Mouse (Mus musculus) spleen, adult 2 months (tissue): ENCODE data around the gene Neil1. TPM values are rescaled to one million over a fixed set of nuclear protein-coding genes. Genes with fewer than 3 reads are reported as not detected.

Source experiments
- DNase-seq, 2 experiments: peaks; one replicate each; pipeline versions ENCODE4 v3.0.0 to v3.0.0-alpha.2; 2012 to 2021; ENCODE audit warnings: low spot score in 2 of 2, low read depth in 1 of 2
- H3K27ac ChIP-seq: fragments of 200-500 bp; 2 replicates; pipeline ENCODE4 v1.5.1; 2012; ENCODE audit warnings: low read length, inconsistent platforms; ENCODE audit not compliant: insufficient read depth
- H3K27me3 ChIP-seq: fragments of 200-500 bp; 2 replicates; pipeline ENCODE4 v1.6.1; 2012; ENCODE audit warnings: mild to moderate bottlenecking, moderate library complexity, low read length, inconsistent platforms; ENCODE audit not compliant: control insufficient read depth, insufficient read depth
- H3K36me3 ChIP-seq: fragments of 200-500 bp; 2 replicates; pipeline ENCODE4 v1.6.1; 2012; ENCODE audit warnings: mild to moderate bottlenecking, low read length, inconsistent platforms; ENCODE audit not compliant: control insufficient read depth, insufficient read depth
- H3K4me1 ChIP-seq: fragments of 200-500 bp; 2 replicates; pipeline ENCODE4 v1.6.1; 2011; ENCODE audit warnings: inconsistent platforms; ENCODE audit not compliant: control insufficient read depth, insufficient read depth, insufficient read length
- H3K4me3 ChIP-seq: fragments of 200-500 bp; 2 replicates; pipeline ENCODE4 v1.5.1; 2011; ENCODE audit warnings: mild to moderate bottlenecking, inconsistent platforms; ENCODE audit not compliant: insufficient read depth, insufficient read length; ENCODE audit errors: extremely low read depth
- CTCF ChIP-seq: fragments of 200-500 bp; IDR thresholded peaks from 2 replicates; pipeline ENCODE4 v1.5.1; 2011; ENCODE audit warnings: mild to moderate bottlenecking, inconsistent platforms; ENCODE audit not compliant: insufficient read depth, insufficient read length, insufficient replicate concordance; ENCODE audit errors: extremely low read depth
- POLR2A ChIP-seq: fragments of 200-500 bp; IDR thresholded peaks from 2 replicates; pipeline ENCODE4 v1.6.1; 2011; ENCODE audit warnings: low read depth, low read length, inconsistent platforms
- WGBS: fragments of 180-500 bp; shearing (Covaris S2); methylation state at CpG from one replicate; pipeline ENCODE4 v1.1.7; 2018; 5-methylcytosine and 5-hydroxymethylcytosine counted together
- polyA plus RNA-seq: library from polyadenylated mRNA; depleted of rRNA; stranded (reverse); fragments of >200 nt; gene quantifications from 2 replicates; pipeline ENCODE4 v1.2.3, GENCODE M21; 2012

Gene Neil1
- polyA plus RNA-seq, 1 experiment = 11.5 TPM

- TF ChIP-seq POLR2A = no peak
- no peak for TF ChIP-seq CTCF
- 45% methylated on average over 11 of the region's 11 CpGs for WGBS
- H3K27ac ChIP-seq = no peak overlapping the region
- peaks cover 8% of the 10 kb centered on the region for H3K36me3 ChIP-seq
- H3K4me1 ChIP-seq = peaks cover 7% of the 10 kb centered on the region; the same call in 1 of the 2 replicates
- H3K4me3 ChIP-seq = peak overlapping the region; percentile 89
- no peak for DNase-seq
- H3K27me3 ChIP-seq = no peaks in the 10 kb centered on the region
Observed at GRCm38 (mm10) chr9:57158506-57158905, 10.4 kb upstream of the Neil1 start.

- peak within 1 kb of the TSS; percentile 89 for H3K4me3 ChIP-seq
- H3K4me1 ChIP-seq = peaks cover 7% of the 10 kb centered on the region; the same call in 1 of the 2 replicates
- H3K36me3 ChIP-seq = peaks cover 8% of the 10 kb centered on the region
- H3K27ac ChIP-seq = peak within 1 kb of the TSS; percentile 28
- peak; percentile 78 to 84 for DNase-seq
- under 1% methylated on average over 24 of the region's 24 CpGs for WGBS
- TF ChIP-seq POLR2A (no peak), CTCF (no peak)
- H3K27me3 ChIP-seq = no peaks in the 10 kb centered on the region
Observed at GRCm38 (mm10) chr9:57158013-57158470, 9.9 kb upstream of the Neil1 start, which contains the start of gene Commd4. Commd4 (minus strand) TSS chr9:57158331.

DNA sequence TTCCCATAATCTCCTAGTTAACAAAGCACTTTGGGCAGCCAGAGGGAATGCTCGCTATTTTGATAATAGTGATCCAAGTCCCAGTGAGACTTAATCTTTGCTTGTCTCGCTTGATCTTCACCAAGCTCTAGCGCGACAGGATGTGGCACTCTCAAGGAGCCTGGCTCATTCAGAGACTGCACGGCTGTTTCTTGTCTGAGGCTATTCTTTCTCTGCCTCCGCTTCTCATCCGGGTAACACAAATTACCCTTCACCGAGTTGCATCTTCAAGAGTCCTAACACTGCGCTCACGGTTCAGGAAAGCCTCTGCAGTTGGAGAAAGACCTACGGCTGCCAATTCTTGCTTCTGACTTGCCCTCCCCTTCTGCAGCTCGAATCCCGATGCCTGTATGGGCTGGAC, 9.4 kb upstream of the Neil1 start:
- Histone ChIP-seq H3K27me3 (no peaks in the 10 kb centered on the region), H3K36me3 (peaks cover 8% of the 10 kb centered on the region), H3K4me1 (peaks cover 7% of the 10 kb centered on the region; the same call in 1 of the 2 replicates), H3K4me3 (peak overlapping the region; percentile 89), H3K27ac (peak overlapping the region; percentile 28; the same call in 1 of the 2 replicates)
- DNase-seq = no peak
- TF ChIP-seq POLR2A = no peak
- TF ChIP-seq CTCF = no peak
- 26% methylated on average over 13 of the region's 13 CpGs for WGBS

- Histone ChIP-seq H3K4me3 (no peak overlapping the region), H3K27ac (no peak overlapping the region)
Observed at GRCm38 (mm10) chr9:57156823-57157222, 8.7 kb upstream of the Neil1 start.

GRCm38 (mm10) chr9:57156383-57156782, 8.3 kb upstream of the Neil1 start:
- Histone ChIP-seq H3K27ac (no peak overlapping the region), H3K36me3 (peaks cover 8% of the 10 kb centered on the region), H3K4me1 (peaks cover 7% of the 10 kb centered on the region; the same call in 1 of the 2 replicates), H3K27me3 (no peaks in the 10 kb centered on the region), H3K4me3 (no peak overlapping the region)
- TF ChIP-seq POLR2A = no peak
- no peak for TF ChIP-seq CTCF
- 93% methylated on average over 7 of the region's 7 CpGs for WGBS
- DNase-seq = no peak

More at GRCm38 (mm10) chr9:57156823-57157222, 8.7 kb upstream of the Neil1 start:
- DNase-seq = no peak
- peaks cover 7% of the 10 kb centered on the region; the same call in 1 of the 2 replicates for H3K4me1 ChIP-seq
- TF ChIP-seq CTCF = no peak
- TF ChIP-seq POLR2A = no peak
- no peaks in the 10 kb centered on the region for H3K27me3 ChIP-seq
- 89% methylated on average over 8 of the region's 8 CpGs for WGBS
- peaks cover 8% of the 10 kb centered on the region for H3K36me3 ChIP-seq

- peaks cover 8% of the 10 kb centered on the region for H3K36me3 ChIP-seq
- no peak overlapping the region for H3K4me3 ChIP-seq
- H3K27ac ChIP-seq = no peak overlapping the region
- H3K27me3 ChIP-seq = no peaks in the 10 kb centered on the region
- no peak for DNase-seq
- WGBS = 84% methylated on average over 6 of the region's 6 CpGs
- peaks cover 13% of the 10 kb centered on the region; the same call in 1 of the 2 replicates for H3K4me1 ChIP-seq
- TF ChIP-seq POLR2A (no peak), CTCF (no peak)
Observed at GRCm38 (mm10) chr9:57152331-57152730, 4.2 kb upstream of the Neil1 start.

- 85% methylated on average over 5 of the region's 5 CpGs for WGBS
- DNase-seq = no peak
- Histone ChIP-seq H3K36me3 (0 out of 2 replicates have a peak, but pooled peaks cover 2% of the 10 kb centered on the region), H3K4me3 (no peak overlapping the region), H3K27ac (no peak overlapping the region), H3K4me1 (peaks cover 13% of the 10 kb centered on the region), H3K27me3 (no peaks in the 10 kb centered on the region)
- no peak for TF ChIP-seq POLR2A
- no peak for TF ChIP-seq CTCF
Observed at GRCm38 (mm10) chr9:57150192-57150591, 2.1 kb upstream of the Neil1 start.
